Mouse (Mus musculus): ENCODE measurements around the gene Zfp3.
A peak's percentile ranks its signal among the peaks of the same experiment; 100 is the strongest.

Zfp3 gene

GRCm38 (mm10) chr11:70763936-70764808 lies at the start of gene Zfp3:
Gene Zfp3 (plus strand): TSS chr11:70764209.
- ATAC-seq (ENCODE audit: low TSS enrichment), result peak; percentile 93

- peak; percentile 57; the same call in 1 of the 2 replicates for ATAC-seq (ENCODE audit: low TSS enrichment)
Observed at GRCm38 (mm10) chr11:70715832-70716231, 48.2 kb upstream of the Zfp3 start.

GRCm38 (mm10) chr11:70718481-70718880 lies 45.5 kb upstream of the Zfp3 start:
- no peak for ATAC-seq (ENCODE audit: low TSS enrichment)

- no peak for ATAC-seq (ENCODE audit: low TSS enrichment)
Observed at GRCm38 (mm10) chr11:70720567-70720966, 43.4 kb upstream of the Zfp3 start.

GRCm38 (mm10) chr11:70721072-70721471 lies 42.9 kb upstream of the Zfp3 start:
- ATAC-seq (ENCODE audit: low TSS enrichment), result no peak

- ATAC-seq (ENCODE audit: low TSS enrichment), result no peak
Observed at GRCm38 (mm10) chr11:70724706-70725105, 39.3 kb upstream of the Zfp3 start.

GRCm38 (mm10) chr11:70726585-70726984 lies 37.4 kb upstream of the Zfp3 start:
- no peak for ATAC-seq (ENCODE audit: low TSS enrichment)

- no peak for ATAC-seq (ENCODE audit: low TSS enrichment)
Observed at GRCm38 (mm10) chr11:70727385-70727784, 36.6 kb upstream of the Zfp3 start.

- 0 out of 2 replicates have a peak, but pooled peaks have one; percentile 14 for ATAC-seq (ENCODE audit: low TSS enrichment)
Observed at GRCm38 (mm10) chr11:70730427-70731038, 33.5 kb upstream of the Zfp3 start.

GRCm38 (mm10) chr11:70731178-70731577 lies 32.8 kb upstream of the Zfp3 start:
- ATAC-seq (ENCODE audit: low TSS enrichment), result peak; percentile 83

- ATAC-seq (ENCODE audit: low TSS enrichment), result no peak
Observed at GRCm38 (mm10) chr11:70733256-70733655, 30.8 kb upstream of the Zfp3 start.

GRCm38 (mm10) chr11:70737749-70738148 lies 26.3 kb upstream of the Zfp3 start:
- ATAC-seq (ENCODE audit: low TSS enrichment), result no peak

- no peak for ATAC-seq (ENCODE audit: low TSS enrichment)
Observed at GRCm38 (mm10) chr11:70741603-70742002, 22.4 kb upstream of the Zfp3 start.

- ATAC-seq (ENCODE audit: low TSS enrichment), result no peak
Observed at GRCm38 (mm10) chr11:70742117-70742516, 21.9 kb upstream of the Zfp3 start.

GRCm38 (mm10) chr11:70742581-70743459 lies 21.2 kb upstream of the Zfp3 start:
- no peak for ATAC-seq (ENCODE audit: low TSS enrichment)

- no peak for ATAC-seq (ENCODE audit: low TSS enrichment)
Observed at GRCm38 (mm10) chr11:70745636-70746035, 18.4 kb upstream of the Zfp3 start.

GRCm38 (mm10) chr11:70747876-70748545 lies 16.0 kb upstream of the Zfp3 start:
- ATAC-seq (ENCODE audit: low TSS enrichment), result no peak

GRCm38 (mm10) chr11:70752337-70753017 lies 11.5 kb upstream of the Zfp3 start:
- no peak for ATAC-seq (ENCODE audit: low TSS enrichment)

GRCm38 (mm10) chr11:70753146-70753545 lies 10.9 kb upstream of the Zfp3 start:
- no peak for ATAC-seq (ENCODE audit: low TSS enrichment)

- no peak for ATAC-seq (ENCODE audit: low TSS enrichment)
Observed at GRCm38 (mm10) chr11:70754476-70754875, 9.5 kb upstream of the Zfp3 start.

GRCm38 (mm10) chr11:70754958-70755357 lies 9.1 kb upstream of the Zfp3 start:
- no peak for ATAC-seq (ENCODE audit: low TSS enrichment)
